Mouse (Mus musculus) embryo, embryonic 9.5 days (tissue): Measurements from ENCODE around the gene Fam210b.
A peak's percentile ranks its signal among the peaks of the same experiment; 100 is the strongest.

ENCODE experiments used
- DNase-seq: peaks from one replicate; pipeline ENCODE4 v3.0.0-alpha.2; 2017; ENCODE audit errors: extremely low spot score

Gene Fam210b

GRCm38 (mm10) chr2:172350773-172351172 lies 5.4 kb downstream of the Fam210b start:
- DNase-seq = no peak

- no peak for DNase-seq
These were observed 7.9 kb downstream of the Fam210b start for GRCm38 (mm10) chr2:172353218-172353617.

GRCm38 (mm10) chr2:172354761-172355160 lies 9.4 kb downstream of the Fam210b start:
- DNase-seq = no peak

- DNase-seq = no peak
These were observed 10.5 kb downstream of the Fam210b start for GRCm38 (mm10) chr2:172355833-172356232.

GRCm38 (mm10) chr2:172363176-172363575 lies 17.8 kb downstream of the Fam210b start:
- DNase-seq = no peak

- peak; percentile 97 for DNase-seq
These were observed 25.3 kb downstream of the Fam210b start, which contains the start of the genes Aurka and Cstf1 for GRCm38 (mm10) chr2:172370411-172371223. Gene Aurka, minus strand, starts transcription at chr2:172370535. Gene Cstf1, plus strand, starts transcription at chr2:172370681.

- no peak for DNase-seq
These were observed 25.9 kb downstream of the Fam210b start for GRCm38 (mm10) chr2:172371258-172371657.

GRCm38 (mm10) chr2:172376551-172376950 lies 31.2 kb downstream of the Fam210b start:
- no peak for DNase-seq

GRCm38 (mm10) chr2:172376999-172377515 lies 31.7 kb downstream of the Fam210b start:
- DNase-seq = no peak

- no peak for DNase-seq
These were observed 33.0 kb downstream of the Fam210b start for GRCm38 (mm10) chr2:172378332-172378731.

GRCm38 (mm10) chr2:172380513-172380912 lies 35.1 kb downstream of the Fam210b start:
- DNase-seq = no peak

GRCm38 (mm10) chr2:172381341-172381740 lies 36.0 kb downstream of the Fam210b start:
- DNase-seq = no peak

GRCm38 (mm10) chr2:172381898-172382297 lies 36.5 kb downstream of the Fam210b start:
- no peak for DNase-seq

- no peak for DNase-seq
These were observed 39.4 kb downstream of the Fam210b start for GRCm38 (mm10) chr2:172384715-172385114.

GRCm38 (mm10) chr2:172390341-172390740 lies 45.0 kb downstream of the Fam210b start:
- no peak for DNase-seq

- no peak for DNase-seq
These were observed 46.7 kb downstream of the Fam210b start for GRCm38 (mm10) chr2:172392041-172392521.

- DNase-seq = no peak
These were observed 48.2 kb downstream of the Fam210b start, which contains the start of gene Cass4 for GRCm38 (mm10) chr2:172393391-172394051. Gene Cass4, plus strand, starts transcription at chr2:172393794.

- DNase-seq = no peak
These were observed 48.7 kb downstream of the Fam210b start for GRCm38 (mm10) chr2:172394052-172394392.

- no peak for DNase-seq
These were observed 49.3 kb downstream of the Fam210b start for GRCm38 (mm10) chr2:172394671-172395070.

GRCm38 (mm10) chr2:172395961-172396360 lies 50.6 kb downstream of the Fam210b start:
- DNase-seq = no peak

GRCm38 (mm10) chr2:172399901-172400300 lies 54.5 kb downstream of the Fam210b start:
- DNase-seq = no peak

- DNase-seq = no peak
These were observed 55.9 kb downstream of the Fam210b start for GRCm38 (mm10) chr2:172401116-172401825.
